Mouse (Mus musculus) activated CD4-positive, CD25-positive, alpha-beta regulatory T cell (primary cell): ENCODE measurements around the gene Il31. TPM values are rescaled to one million over a fixed set of nuclear protein-coding genes. Genes with fewer than 3 reads are reported as not detected.

Source experiments
- polyA plus RNA-seq, 2 experiments: library from polyadenylated mRNA; unstranded; fragments of 100-300 nt; shearing (Covaris generic); gene quantifications; one replicate each; pipeline ENCODE4 v1.2.1; 2017

Il31 gene
- under 1 TPM in 1 of 2 experiments, not detected in 1; 0.47 TPM for polyA plus RNA-seq

DNA sequence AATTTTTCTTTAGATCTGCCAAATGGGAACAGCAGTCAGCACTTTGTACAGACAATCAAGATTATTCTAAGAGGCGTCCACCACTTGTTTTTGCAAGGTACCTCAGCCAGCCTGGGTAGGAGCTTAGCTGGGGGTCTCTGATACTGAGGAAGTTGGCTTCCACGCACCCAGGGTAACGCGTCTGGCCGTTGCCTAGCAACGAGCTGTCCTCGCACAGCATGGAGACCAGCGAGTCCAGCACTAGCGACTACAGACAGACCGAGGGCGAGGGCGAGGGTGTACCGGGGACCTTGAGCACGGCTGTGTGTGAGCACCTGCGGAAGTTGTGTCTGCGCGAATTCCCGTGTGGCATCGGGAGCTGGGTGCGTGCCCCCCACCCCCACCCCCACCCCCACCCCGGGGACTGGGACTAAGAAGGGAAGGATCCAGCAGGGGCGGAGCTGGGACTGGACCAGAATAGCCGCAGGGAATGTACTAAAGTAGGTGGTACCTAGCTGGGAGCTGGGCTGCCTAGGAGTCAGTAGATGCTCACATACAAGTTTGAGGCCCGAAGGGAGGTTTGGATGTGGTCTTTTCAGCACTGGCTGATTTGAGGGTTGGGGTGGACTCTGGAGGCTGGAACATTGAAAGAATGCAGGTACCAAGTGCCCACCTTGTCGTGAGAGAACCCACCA is at the start of gene Il31, which contains the start of gene Lrrc43:
TSS of gene Il31 (minus strand) at position 378 of the 674 bp plus-strand sequence.
TSS of gene Lrrc43 (plus strand) at position 194 of the 674 bp plus-strand sequence.

DNA sequence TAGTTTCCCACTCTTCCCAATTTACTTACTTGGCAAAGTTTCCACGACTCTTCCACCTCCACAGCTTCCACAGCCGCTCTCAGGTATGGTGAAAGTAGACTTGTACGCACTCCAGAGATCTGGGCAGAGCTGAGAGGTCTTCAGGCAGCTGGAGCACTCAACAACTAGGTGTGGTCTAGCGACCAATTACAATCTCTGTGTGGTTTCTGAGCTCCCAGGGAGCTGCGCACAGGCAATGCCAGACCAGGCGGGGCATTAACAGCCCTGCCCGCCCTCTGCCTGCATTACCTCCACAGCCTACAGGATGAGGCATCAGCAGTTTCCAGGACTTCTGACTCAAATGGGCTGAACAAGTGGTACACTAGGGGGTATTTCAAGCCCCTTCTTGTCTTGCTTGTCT is 36.0 kb upstream of the Il31 start, which contains the start of gene Gm49027:
TSS of gene Gm49027 (minus strand) at position 208 of the 400 bp plus-strand sequence.

DNA sequence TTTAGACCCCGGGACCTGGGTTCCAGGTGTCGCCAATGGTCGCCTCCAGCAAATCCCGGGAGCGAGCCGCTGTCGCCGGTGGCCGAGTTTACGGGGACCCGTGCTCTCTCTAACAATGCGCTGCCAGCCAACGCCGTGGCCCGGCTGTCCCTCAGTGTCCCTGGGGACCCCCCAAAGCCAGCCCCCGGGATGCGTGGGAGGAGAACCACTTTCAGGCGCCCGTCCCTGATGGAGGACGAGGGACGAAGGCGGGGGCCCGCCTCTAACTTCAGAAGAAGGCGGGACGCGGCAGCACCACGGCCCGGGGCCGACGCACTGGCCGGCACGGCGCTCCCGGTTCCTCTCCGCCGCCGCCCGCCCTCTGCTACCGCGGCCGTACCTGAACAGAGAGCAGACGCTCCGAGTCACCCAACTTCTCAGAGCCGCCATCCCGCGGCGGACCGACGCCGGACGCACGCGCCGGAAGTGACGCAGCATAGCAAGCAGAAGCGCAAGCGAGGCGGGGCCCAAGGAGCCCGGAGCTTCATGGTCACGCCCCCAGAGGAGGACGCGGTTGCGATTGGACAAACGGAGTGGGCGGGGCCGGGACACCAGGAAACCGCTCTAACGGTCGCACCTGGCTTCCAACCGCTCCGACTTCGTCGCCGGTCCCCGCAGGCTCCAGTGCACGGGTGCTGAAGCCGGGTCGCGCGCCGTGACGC is 34.6 kb upstream of the Il31 start, which contains the start of gene Diablo:
TSS of gene Diablo (minus strand) at position 485 of the 701 bp plus-strand sequence.

DNA sequence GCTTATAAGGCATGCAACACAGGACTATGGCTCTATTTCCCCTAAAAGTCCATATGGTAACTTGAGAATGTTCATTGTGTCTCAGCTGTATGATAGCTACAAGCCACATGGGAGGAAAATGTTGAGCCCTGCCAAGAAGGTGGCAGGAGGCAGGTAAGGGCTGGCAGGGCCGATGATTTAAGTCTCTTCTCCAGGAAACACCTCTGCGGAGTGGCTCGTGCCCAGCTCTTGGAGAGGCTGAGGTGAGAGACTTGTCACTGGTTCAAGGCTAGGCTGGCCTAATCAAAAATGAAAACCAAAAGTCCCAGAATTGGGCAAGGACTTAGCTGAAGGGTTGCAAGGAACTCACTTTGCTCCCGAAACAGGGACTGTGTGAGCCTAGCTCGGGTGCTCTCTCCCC is 20.9 kb upstream of the Il31 start, which contains the start of gene B3gnt4:
TSS of gene B3gnt4 (plus strand) at position 301 of the 400 bp plus-strand sequence.

Other genes starting within 250 kb of the Il31 start
- 1 to 10 TPM in 1 of 2 experiments, under 1 TPM in 1; 0.95 to 1.0 TPM for gene Wdr66, start 237.4 kb downstream of the Il31 start, polyA plus RNA-seq
- gene Bcl7a, start 145.7 kb downstream of the Il31 start, polyA plus RNA-seq: 1 to 10 TPM; 3.0 to 6.7 TPM
- gene Mlxip, start 94.7 kb downstream of the Il31 start, polyA plus RNA-seq: 10 to 100 TPM; 45.0 to 61.5 TPM
- gene Lrrc43, start 184 bp downstream of the Il31 start, polyA plus RNA-seq: not detected
- gene B3gnt4, start 21.0 kb upstream of the Il31 start, polyA plus RNA-seq: under 1 TPM; 0.33 to 0.48 TPM
- gene Diablo, start 34.7 kb upstream of the Il31 start, polyA plus RNA-seq: 10 to 100 TPM; 96.3 to 97.7 TPM
- gene Gm49027, start 36.0 kb upstream of the Il31 start, polyA plus RNA-seq: under 1 TPM in 1 of 2 experiments, not detected in 1; 0.82 TPM
- 10 to 100 TPM; 38.7 to 50.8 TPM for gene Vps33a, start 83.5 kb upstream of the Il31 start, polyA plus RNA-seq
- gene Clip1, start 195.1 kb upstream of the Il31 start, polyA plus RNA-seq: 10 to 100 TPM; 70.5 to 77.7 TPM
- 10 to 100 TPM; 79.8 to 90.8 TPM for gene Zcchc8, start 231.6 kb upstream of the Il31 start, polyA plus RNA-seq